Mouse (Mus musculus): Measurements from ENCODE around the gene Opcml. TPM values are rescaled to one million over a fixed set of nuclear protein-coding genes. Genes with fewer than 3 reads are reported as not detected.

Gene Opcml
- polyA plus RNA-seq, 1 experiment from 2014 or later = 1.7 TPM

- no peak overlapping the region for H3K4me3 ChIP-seq
- H3K27me3 ChIP-seq = peaks cover 23% of the 10 kb centered on the region
- H3K4me1 ChIP-seq (replicated peaks) = peaks cover under 1% of the 10 kb centered on the region; the same call in 1 of the 2 replicates
- no peaks in the 10 kb centered on the region for H3K36me3 ChIP-seq
- H3K9me3 ChIP-seq (replicated peaks) = no peaks in the 10 kb centered on the region
- no peak for ATAC-seq (replicated peaks; ENCODE audit: insufficient number of reproducible peaks, insufficient read depth, low FRiP score, low read depth)
- H3K27ac ChIP-seq = no peak overlapping the region
- H3K9ac ChIP-seq = no peak overlapping the region
- no peak overlapping the region for H3K4me2 ChIP-seq
- 49% methylated on average over 1 of the region's 1 CpGs for WGBS
These were observed 6.0 kb downstream of the Opcml start for GRCm38 (mm10) chr9:27796535-27796934.

GRCm38 (mm10) chr9:27800992-27801391, 10.4 kb downstream of the Opcml start:
- no peak overlapping the region for H3K9ac ChIP-seq
- H3K4me1 ChIP-seq (replicated peaks) = no peaks in the 10 kb centered on the region
- H3K27ac ChIP-seq = no peak overlapping the region
- H3K4me3 ChIP-seq = no peak overlapping the region
- H3K27me3 ChIP-seq = no peaks in the 10 kb centered on the region
- H3K9me3 ChIP-seq (replicated peaks) = no peaks in the 10 kb centered on the region
- no peak overlapping the region for H3K4me2 ChIP-seq
- H3K36me3 ChIP-seq = no peaks in the 10 kb centered on the region
- 62% methylated on average over 2 of the region's 2 CpGs for WGBS
- no peak for ATAC-seq (replicated peaks; ENCODE audit: insufficient number of reproducible peaks, insufficient read depth, low FRiP score, low read depth)

GRCm38 (mm10) chr9:27801807-27802206, 11.2 kb downstream of the Opcml start:
- H3K4me2 ChIP-seq = no peak overlapping the region
- no peaks in the 10 kb centered on the region for H3K4me1 ChIP-seq (replicated peaks)
- no peaks in the 10 kb centered on the region for H3K36me3 ChIP-seq
- H3K27me3 ChIP-seq = no peaks in the 10 kb centered on the region
- WGBS = 79% methylated on average over 3 of the region's 3 CpGs
- no peak overlapping the region for H3K9ac ChIP-seq
- no peak overlapping the region for H3K4me3 ChIP-seq
- no peak for ATAC-seq (replicated peaks; ENCODE audit: insufficient number of reproducible peaks, insufficient read depth, low FRiP score, low read depth)
- no peaks in the 10 kb centered on the region for H3K9me3 ChIP-seq (replicated peaks)
- H3K27ac ChIP-seq = no peak overlapping the region

GRCm38 (mm10) chr9:27802379-27802778, 11.8 kb downstream of the Opcml start:
- no peak for ATAC-seq (replicated peaks; ENCODE audit: insufficient number of reproducible peaks, insufficient read depth, low FRiP score, low read depth)
- no peaks in the 10 kb centered on the region for H3K27me3 ChIP-seq
- no peaks in the 10 kb centered on the region for H3K4me1 ChIP-seq (replicated peaks)
- no peak overlapping the region for H3K4me3 ChIP-seq
- H3K36me3 ChIP-seq = no peaks in the 10 kb centered on the region
- no peak overlapping the region for H3K9ac ChIP-seq
- no peak overlapping the region for H3K4me2 ChIP-seq
- no peaks in the 10 kb centered on the region for H3K9me3 ChIP-seq (replicated peaks)
- H3K27ac ChIP-seq = no peak overlapping the region

- no peaks in the 10 kb centered on the region for H3K36me3 ChIP-seq
- H3K4me3 ChIP-seq = no peak overlapping the region
- no peak overlapping the region for H3K27ac ChIP-seq
- H3K4me2 ChIP-seq = no peak overlapping the region
- no peaks in the 10 kb centered on the region for H3K9me3 ChIP-seq (replicated peaks)
- H3K27me3 ChIP-seq = no peaks in the 10 kb centered on the region
- no peaks in the 10 kb centered on the region for H3K4me1 ChIP-seq (replicated peaks)
- no peak overlapping the region for H3K9ac ChIP-seq
- ATAC-seq (replicated peaks; ENCODE audit: insufficient number of reproducible peaks, insufficient read depth, low FRiP score, low read depth) = no peak
- 82% methylated on average over 3 of the region's 3 CpGs for WGBS
These were observed 13.9 kb downstream of the Opcml start for GRCm38 (mm10) chr9:27804461-27804860.

- no peaks in the 10 kb centered on the region for H3K9me3 ChIP-seq (replicated peaks)
- H3K4me2 ChIP-seq = no peak overlapping the region
- no peak for ATAC-seq (replicated peaks; ENCODE audit: insufficient number of reproducible peaks, insufficient read depth, low FRiP score, low read depth)
- no peak overlapping the region for H3K4me3 ChIP-seq
- no peaks in the 10 kb centered on the region for H3K4me1 ChIP-seq (replicated peaks)
- H3K9ac ChIP-seq = no peak overlapping the region
- WGBS = 70% methylated on average over 8 of the region's 8 CpGs
- H3K27me3 ChIP-seq = no peaks in the 10 kb centered on the region
- H3K36me3 ChIP-seq = no peaks in the 10 kb centered on the region
- no peak overlapping the region for H3K27ac ChIP-seq
These were observed 19.2 kb downstream of the Opcml start for GRCm38 (mm10) chr9:27809741-27810140.

GRCm38 (mm10) chr9:27813207-27813790, 22.7 kb downstream of the Opcml start:
- Histone ChIP-seq H3K36me3 (no peaks in the 10 kb centered on the region), H3K9me3 (replicated peaks) (no peaks in the 10 kb centered on the region), H3K27ac (no peak overlapping the region), H3K9ac (no peak overlapping the region), H3K4me2 (no peak overlapping the region), H3K4me1 (replicated peaks) (no peaks in the 10 kb centered on the region), H3K4me3 (no peak overlapping the region), H3K27me3 (no peaks in the 10 kb centered on the region)
- ATAC-seq (replicated peaks; ENCODE audit: insufficient number of reproducible peaks, insufficient read depth, low FRiP score, low read depth) = no peak
- 43% methylated on average over 3 of the region's 3 CpGs for WGBS

- WGBS = 23% methylated on average over 2 of the region's 2 CpGs
These were observed 23.6 kb downstream of the Opcml start for GRCm38 (mm10) chr9:27814161-27814560.

GRCm38 (mm10) chr9:27821197-27821596, 30.6 kb downstream of the Opcml start:
- no peaks in the 10 kb centered on the region for H3K36me3 ChIP-seq
- H3K27me3 ChIP-seq = no peaks in the 10 kb centered on the region
- H3K9me3 ChIP-seq (replicated peaks) = no peaks in the 10 kb centered on the region
- no peak for ATAC-seq (replicated peaks; ENCODE audit: insufficient number of reproducible peaks, insufficient read depth, low FRiP score, low read depth)
- no peak overlapping the region for H3K9ac ChIP-seq
- H3K4me1 ChIP-seq (replicated peaks) = no peaks in the 10 kb centered on the region
- WGBS = 36% methylated on average over 1 of the region's 1 CpGs
- no peak overlapping the region for H3K27ac ChIP-seq
- H3K4me3 ChIP-seq = no peak overlapping the region
- H3K4me2 ChIP-seq = no peak overlapping the region

More at GRCm38 (mm10) chr9:27814161-27814560, 23.6 kb downstream of the Opcml start:
- no peak overlapping the region for H3K4me3 ChIP-seq
- H3K27me3 ChIP-seq = no peaks in the 10 kb centered on the region
- H3K9ac ChIP-seq = no peak overlapping the region
- H3K4me2 ChIP-seq = no peak overlapping the region
- ATAC-seq (replicated peaks; ENCODE audit: insufficient number of reproducible peaks, insufficient read depth, low FRiP score, low read depth) = no peak
- no peaks in the 10 kb centered on the region for H3K4me1 ChIP-seq (replicated peaks)
- H3K9me3 ChIP-seq (replicated peaks) = no peaks in the 10 kb centered on the region
- H3K27ac ChIP-seq = no peak overlapping the region
- H3K36me3 ChIP-seq = no peaks in the 10 kb centered on the region

GRCm38 (mm10) chr9:27822681-27823080, 32.1 kb downstream of the Opcml start:
- ATAC-seq (replicated peaks; ENCODE audit: insufficient number of reproducible peaks, insufficient read depth, low FRiP score, low read depth) = no peak
- no peaks in the 10 kb centered on the region for H3K36me3 ChIP-seq
- H3K9ac ChIP-seq = no peak overlapping the region
- no peaks in the 10 kb centered on the region for H3K27me3 ChIP-seq
- no peak overlapping the region for H3K27ac ChIP-seq
- H3K4me2 ChIP-seq = no peak overlapping the region
- H3K4me3 ChIP-seq = no peak overlapping the region
- WGBS = 87% methylated on average over 6 of the region's 6 CpGs
- H3K9me3 ChIP-seq (replicated peaks) = no peaks in the 10 kb centered on the region
- H3K4me1 ChIP-seq (replicated peaks) = no peaks in the 10 kb centered on the region

- Histone ChIP-seq H3K4me2 (no peak overlapping the region), H3K9me3 (replicated peaks) (no peaks in the 10 kb centered on the region), H3K36me3 (no peaks in the 10 kb centered on the region), H3K9ac (no peak overlapping the region), H3K27ac (no peak overlapping the region), H3K4me3 (no peak overlapping the region), H3K27me3 (no peaks in the 10 kb centered on the region), H3K4me1 (replicated peaks) (no peaks in the 10 kb centered on the region)
- WGBS = 49% methylated on average over 7 of the region's 7 CpGs
- no peak for ATAC-seq (replicated peaks; ENCODE audit: insufficient number of reproducible peaks, insufficient read depth, low FRiP score, low read depth)
These were observed 33.8 kb downstream of the Opcml start for GRCm38 (mm10) chr9:27824424-27824823.

- no peaks in the 10 kb centered on the region for H3K36me3 ChIP-seq
- WGBS = 70% methylated on average over 5 of the region's 5 CpGs
- H3K4me3 ChIP-seq = no peak overlapping the region
- no peak overlapping the region for H3K4me2 ChIP-seq
- no peak overlapping the region for H3K27ac ChIP-seq
- no peaks in the 10 kb centered on the region for H3K4me1 ChIP-seq (replicated peaks)
- no peaks in the 10 kb centered on the region for H3K9me3 ChIP-seq (replicated peaks)
- H3K9ac ChIP-seq = no peak overlapping the region
- no peaks in the 10 kb centered on the region for H3K27me3 ChIP-seq
- no peak for ATAC-seq (replicated peaks; ENCODE audit: insufficient number of reproducible peaks, insufficient read depth, low FRiP score, low read depth)
These were observed 39.9 kb downstream of the Opcml start for GRCm38 (mm10) chr9:27830519-27830918.
